Mouse (Mus musculus) granulocyte monocyte progenitor cell, adult 5-6 weeks (primary cell): Measurements from ENCODE around the gene Itpr1. TPM values are rescaled to one million over a fixed set of nuclear protein-coding genes. Genes with fewer than 3 reads are reported as not detected.

Source experiments
- ATAC-seq: replicated peaks from 2 replicates; pipeline ENCODE4 v1.8.0; 2016; ENCODE audit warnings: mild to moderate bottlenecking, moderate TSS enrichment, inconsistent platforms; ENCODE audit not compliant: poor library complexity, severe bottlenecking
- total RNA-seq, 2 experiments: library from RNA; stranded (forward) in 1 of 2; stranded (reverse) in 1 of 2; fragments of 200-712, 200-1000 nt in 1 of 2; fragments of >200 nt in 1 of 2; fragmentation: Nextera tagmentation in 1 of 2; gene quantifications; 2 replicates each; pipeline ENCODE4 v1.2.3; 2014 to 2017

The Itpr1 gene
- total RNA-seq, 2 experiments from 2014 or later = 56.4 to 94.5 TPM

DNA sequence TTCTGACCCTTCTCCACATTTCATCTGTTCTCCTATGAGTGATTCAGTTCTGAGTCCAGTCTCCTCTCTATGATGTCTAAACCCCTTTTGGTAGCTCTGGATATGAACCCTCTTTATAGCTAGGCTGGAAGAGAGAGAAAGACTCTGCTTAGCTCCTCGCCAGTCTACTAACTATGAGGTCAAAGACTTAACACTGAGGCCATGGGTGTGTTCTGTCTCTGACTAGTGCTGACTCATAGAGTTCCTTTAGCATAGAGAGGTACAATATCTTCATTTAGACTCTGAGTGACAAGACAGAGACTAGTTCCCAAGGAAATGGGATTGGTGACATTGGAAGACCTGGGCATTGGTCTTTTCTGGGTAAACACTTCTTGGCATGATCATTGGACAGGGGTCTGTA, 100.2 kb downstream of the Itpr1 start:
- ATAC-seq = no peak

GRCm38 (mm10) chr6:108313997-108314396, 101.1 kb downstream of the Itpr1 start:
- ATAC-seq = 0 out of 2 replicates have a peak, but pooled peaks have one; percentile 12

- ATAC-seq = no peak
These were observed 103.5 kb downstream of the Itpr1 start for GRCm38 (mm10) chr6:108316268-108316824.

- no peak for ATAC-seq
These were observed 104.1 kb downstream of the Itpr1 start for GRCm38 (mm10) chr6:108316951-108317350.

GRCm38 (mm10) chr6:108321653-108322052, 108.8 kb downstream of the Itpr1 start:
- ATAC-seq = no peak

DNA sequence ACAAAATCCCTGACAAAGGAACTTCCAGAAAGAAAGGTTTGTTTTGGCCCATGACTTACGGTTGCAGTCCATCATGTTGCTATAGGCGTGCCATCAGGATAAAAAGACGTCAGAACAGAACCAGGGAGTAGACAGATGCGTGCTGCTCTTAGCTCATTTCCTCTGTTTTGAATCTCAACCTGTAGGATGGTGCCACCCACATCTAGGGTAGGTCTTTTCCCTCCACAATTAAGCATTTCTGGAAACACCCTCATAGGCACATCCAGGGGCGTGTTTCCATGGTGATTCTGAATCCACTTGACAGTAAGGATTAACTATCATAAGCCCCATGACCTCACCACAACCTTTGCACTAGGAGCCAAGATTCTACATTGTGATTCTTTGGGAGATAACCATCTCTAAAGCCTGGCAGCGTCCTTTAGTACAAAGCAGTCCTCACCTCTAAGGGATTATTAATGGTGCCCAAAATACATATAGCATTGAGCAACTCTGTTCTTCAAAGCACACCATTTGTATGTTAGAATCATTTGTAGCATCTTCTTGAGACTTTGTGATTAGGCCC, 111.6 kb downstream of the Itpr1 start:
- no peak for ATAC-seq

DNA sequence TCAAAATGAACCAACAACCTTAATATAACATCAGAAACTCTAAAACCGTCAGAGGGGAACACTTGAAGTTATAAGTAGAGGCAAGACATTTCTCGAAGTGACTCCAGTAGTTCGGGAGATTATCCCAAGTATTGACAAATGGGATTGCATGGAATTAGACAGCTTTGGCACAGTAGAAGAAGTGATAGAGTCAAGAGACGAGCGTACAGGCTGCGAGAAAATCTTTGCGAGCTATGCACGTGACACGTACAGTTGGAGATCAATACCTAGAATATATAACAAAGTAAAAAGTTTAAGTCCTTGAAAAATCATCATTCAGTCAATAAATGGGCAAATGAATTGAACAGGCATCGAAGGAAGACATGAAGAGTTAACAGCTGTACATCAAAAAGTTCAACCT, 112.5 kb downstream of the Itpr1 start:
- ATAC-seq = no peak

GRCm38 (mm10) chr6:108325948-108326411, 113.1 kb downstream of the Itpr1 start:
- 0 out of 2 replicates have a peak, but pooled peaks have one; percentile 4 for ATAC-seq

- no peak for ATAC-seq
These were observed 113.9 kb downstream of the Itpr1 start for GRCm38 (mm10) chr6:108326751-108327161.

GRCm38 (mm10) chr6:108327561-108327960, 114.7 kb downstream of the Itpr1 start:
- ATAC-seq = peak; percentile 74

- ATAC-seq = no peak
These were observed 115.4 kb downstream of the Itpr1 start for GRCm38 (mm10) chr6:108328296-108328695.

DNA sequence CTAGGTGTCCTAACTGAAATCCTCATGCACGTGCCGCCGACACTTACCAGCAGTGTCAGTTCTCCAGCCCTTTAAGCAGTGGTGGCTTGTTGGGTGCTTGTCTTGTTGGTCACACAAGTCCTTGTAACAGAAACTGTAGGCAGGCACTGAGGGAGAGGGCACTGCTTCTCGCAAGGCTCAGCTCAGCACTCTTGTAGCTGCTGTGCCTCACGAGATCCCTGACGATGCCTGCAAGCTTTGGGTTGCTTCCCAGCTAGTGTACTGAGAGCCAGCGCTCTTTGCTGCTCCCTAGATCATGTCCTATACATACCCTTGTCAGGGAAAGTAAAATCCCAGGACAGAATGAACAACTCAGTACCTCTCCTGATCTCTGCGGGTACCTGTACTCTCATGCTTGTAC, 117.6 kb downstream of the Itpr1 start:
- no peak for ATAC-seq

DNA sequence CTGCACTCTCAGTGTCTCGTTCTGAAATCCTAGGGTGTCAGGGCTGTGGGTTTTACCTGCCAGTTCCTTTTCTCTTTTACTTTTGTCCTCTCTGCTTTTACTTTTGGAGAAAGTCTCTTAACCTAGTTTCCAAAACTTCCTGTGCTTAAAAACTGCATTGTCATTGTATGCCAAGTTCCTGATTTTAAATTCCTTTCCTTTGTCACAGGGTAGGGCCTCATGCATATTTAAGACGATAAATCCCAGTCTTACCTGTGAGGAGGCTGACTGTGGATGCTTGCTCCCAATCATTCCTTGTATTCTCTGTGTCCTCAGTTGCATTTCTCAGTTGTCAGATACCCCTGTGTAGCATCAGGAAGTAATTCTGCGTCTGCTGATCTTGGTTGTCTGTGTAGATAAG, 118.4 kb downstream of the Itpr1 start:
- peak; percentile 42 for ATAC-seq

DNA sequence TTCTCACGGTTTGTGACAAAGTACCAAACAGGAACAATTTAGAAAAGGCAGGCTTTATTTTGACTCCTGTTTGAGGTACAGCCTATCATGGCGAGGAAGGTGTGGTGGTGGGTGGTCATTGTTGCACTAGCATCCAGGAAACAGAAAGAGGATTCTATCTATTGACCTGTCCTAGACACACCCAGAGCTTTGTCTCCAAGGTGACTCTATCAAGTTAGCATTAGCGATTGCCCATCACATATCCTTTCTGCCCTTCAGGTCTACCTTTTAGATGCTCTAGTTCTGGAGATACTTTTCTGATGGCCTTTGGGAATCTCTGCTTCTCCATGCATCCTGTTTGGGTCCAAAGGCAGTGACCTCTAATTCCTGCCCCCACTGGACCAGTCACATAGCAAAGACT, 121.2 kb downstream of the Itpr1 start:
- ATAC-seq = no peak

DNA sequence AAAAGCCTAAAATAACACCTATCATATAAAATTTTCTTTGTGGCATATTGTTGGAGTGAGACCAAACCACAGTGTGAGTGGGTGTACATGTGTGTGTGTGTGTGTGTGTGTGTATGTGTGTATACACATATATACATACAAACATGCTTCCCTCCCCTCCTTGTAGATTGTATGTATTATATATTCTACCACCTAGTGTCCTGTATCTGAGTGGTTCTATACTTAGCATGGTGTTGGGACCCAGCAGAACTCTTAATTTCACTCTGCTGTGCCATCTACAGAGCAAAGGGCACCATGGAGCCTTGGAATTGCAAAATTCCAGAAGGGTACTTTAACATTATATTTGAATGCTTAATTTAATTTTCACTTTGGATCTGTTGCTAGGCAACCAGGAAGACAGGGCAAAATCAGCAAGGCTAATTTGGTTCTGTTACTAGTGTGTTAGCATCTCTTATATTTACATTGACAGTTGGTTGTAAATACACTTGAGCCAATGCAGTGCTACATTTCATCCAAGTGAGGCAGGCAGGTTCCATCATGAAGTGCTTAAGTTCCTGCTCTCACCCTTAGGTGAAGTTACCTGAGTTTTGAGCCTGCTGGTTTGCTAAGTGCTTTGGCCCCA, 122.4 kb downstream of the Itpr1 start:
- no peak for ATAC-seq

DNA sequence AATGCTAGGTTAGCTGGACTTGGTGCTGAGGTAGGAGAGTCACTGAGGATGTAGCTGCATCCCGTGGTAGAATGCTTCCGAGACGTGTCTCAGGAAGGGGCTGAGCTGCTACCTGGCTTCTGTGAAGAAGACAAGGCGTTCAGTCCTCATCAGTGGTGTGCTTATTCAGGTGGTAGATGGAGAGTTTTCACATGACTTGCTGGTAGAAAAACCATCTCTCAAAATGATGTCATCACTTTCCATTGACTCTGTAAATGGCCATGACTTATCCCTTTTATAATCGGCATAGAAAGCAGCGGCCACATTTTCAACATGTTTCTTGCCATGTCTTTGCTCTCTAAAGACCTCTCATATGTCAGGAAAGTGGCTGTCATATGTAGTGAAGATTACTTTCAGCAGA, 123.6 kb downstream of the Itpr1 start:
- ATAC-seq = no peak

GRCm38 (mm10) chr6:108337289-108337688, 124.4 kb downstream of the Itpr1 start:
- no peak for ATAC-seq

GRCm38 (mm10) chr6:108338362-108338761, 125.5 kb downstream of the Itpr1 start:
- ATAC-seq = no peak

GRCm38 (mm10) chr6:108342989-108343388, 130.1 kb downstream of the Itpr1 start:
- ATAC-seq = no peak

DNA sequence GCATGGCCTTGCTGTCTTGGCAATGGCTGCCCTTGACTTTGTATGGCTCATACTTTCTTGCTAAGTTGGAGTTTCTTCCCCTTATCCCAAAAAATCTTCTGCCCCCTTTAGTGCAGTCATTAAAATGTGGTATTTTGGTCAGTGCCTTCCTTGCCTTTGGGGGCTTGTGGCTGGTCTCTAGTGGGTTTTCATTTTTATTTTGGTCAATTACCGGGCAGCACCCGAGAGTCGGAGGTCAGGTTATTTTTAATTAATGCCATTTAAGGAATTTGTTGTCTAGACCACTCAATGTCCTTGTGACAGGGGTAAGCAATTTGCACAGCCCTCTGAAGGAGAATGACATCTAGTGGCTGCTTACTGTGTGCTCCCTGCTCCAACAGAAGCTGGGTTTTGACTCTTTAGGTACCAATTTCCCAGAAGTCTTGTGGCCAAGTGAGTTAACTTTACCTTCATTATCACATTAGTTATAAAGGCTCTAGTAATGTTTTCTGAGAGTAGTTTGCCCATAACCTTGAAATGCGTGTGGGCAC, 130.9 kb downstream of the Itpr1 start:
- no peak for ATAC-seq

- ATAC-seq = no peak
These were observed 137.9 kb downstream of the Itpr1 start for GRCm38 (mm10) chr6:108350801-108351200.

DNA sequence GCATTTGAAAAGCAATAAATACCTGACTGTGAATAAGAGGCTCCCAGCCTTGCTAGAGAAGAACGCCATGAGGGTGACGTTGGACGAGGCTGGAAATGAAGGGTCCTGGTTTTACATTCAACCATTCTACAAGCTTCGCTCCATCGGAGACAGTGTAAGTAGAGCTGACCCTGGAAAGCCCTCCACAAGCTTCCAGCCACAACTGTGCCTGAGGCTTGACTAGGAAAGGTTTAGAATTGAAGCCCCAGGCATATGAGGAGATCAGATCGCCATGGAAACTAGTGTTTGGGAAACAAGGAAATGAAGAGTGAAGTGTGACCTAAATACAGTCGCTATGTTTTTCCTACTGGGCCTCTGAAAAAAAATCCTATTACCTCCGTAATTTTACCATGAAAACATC, 139.1 kb downstream of the Itpr1 start:
- no peak for ATAC-seq
